Mouse (Mus musculus) 416B (cell line): ENCODE measurements at regions not wholly inside any gene's neighbourhood (a gene's known extent, or its start where the extent isn't known, plus 50 kb on each side); places are given as distances from the start of the nearest gene placed in this dataset.
A peak's percentile ranks its signal among the peaks of the same experiment; 100 is the strongest.

ENCODE experiments used
- DNase-seq: peaks from one replicate; pipeline ENCODE4 v3.0.0; 2011; ENCODE audit warnings: low read depth

GRCm38 (mm10) chr13:48717036-48717435, 54.2 kb downstream of the Barx1 start:
- DNase-seq, result no peak

GRCm38 (mm10) chr13:48717451-48717850, 54.7 kb downstream of the Barx1 start:
- no peak for DNase-seq

GRCm38 (mm10) chr13:48723676-48724075, 60.9 kb downstream of the Barx1 start:
- no peak for DNase-seq

GRCm38 (mm10) chr13:48726430-48726829, 63.6 kb downstream of the Barx1 start:
- DNase-seq, result peak; percentile 34

- no peak for DNase-seq
Measured at GRCm38 (mm10) chr13:48731046-48731996, 68.5 kb downstream of the Barx1 start.

- no peak for DNase-seq
Measured at GRCm38 (mm10) chr13:48732168-48732841, 69.5 kb downstream of the Barx1 start.

GRCm38 (mm10) chr13:48734985-48735384, 72.2 kb downstream of the Barx1 start:
- DNase-seq, result no peak

GRCm38 (mm10) chr13:48745566-48745965, 82.8 kb downstream of the Barx1 start:
- DNase-seq, result no peak

- no peak for DNase-seq
Measured at GRCm38 (mm10) chr13:48746301-48746700, 83.5 kb downstream of the Barx1 start.
